Mouse (Mus musculus) embryonic facial prominence, embryonic 13.5 days (tissue): ENCODE measurements around the gene Bhlhe41. TPM values are rescaled to one million over a fixed set of nuclear protein-coding genes. Genes with fewer than 3 reads are reported as not detected.

ENCODE experiments used
- ATAC-seq: fragments of 200-750 bp; cut with Nextera tagmentation; 2 replicates; pipeline ENCODE4 v1.8.0; 2017; ENCODE audit warnings: low read depth; ENCODE audit not compliant: insufficient number of reproducible peaks, insufficient read depth, low FRiP score, low TSS enrichment
- H3K27ac ChIP-seq: fragments of 300-500 bp; sonication (generic); 2 replicates; pipeline ENCODE4 v1.5.1; 2015; ENCODE audit warnings: moderate library complexity, mild to moderate bottlenecking, inconsistent platforms
- H3K27me3 ChIP-seq: fragments of 300-500 bp; sonication (generic); 2 replicates; pipeline ENCODE4 v1.6.1; 2015; ENCODE audit warnings: mild to moderate bottlenecking, inconsistent platforms
- H3K36me3 ChIP-seq: fragments of 300-500 bp; sonication (generic); 2 replicates; pipeline ENCODE4 v1.6.1; 2015; ENCODE audit warnings: mild to moderate bottlenecking, inconsistent platforms
- H3K4me1 ChIP-seq: fragments of 300-500 bp; sonication (generic); 2 replicates; pipeline ENCODE4 v1.6.1; 2015; ENCODE audit warnings: inconsistent platforms
- H3K4me2 ChIP-seq: fragments of 300-500 bp; sonication (generic); 2 replicates; pipeline ENCODE4 v1.6.1; 2015; ENCODE audit warnings: moderate library complexity, mild to moderate bottlenecking, inconsistent platforms
- H3K4me3 ChIP-seq: fragments of 300-500 bp; sonication (generic); 2 replicates; pipeline ENCODE4 v1.5.1; 2015; ENCODE audit warnings: mild to moderate bottlenecking, inconsistent platforms
- H3K9ac ChIP-seq: fragments of 300-500 bp; sonication (generic); 2 replicates; pipeline ENCODE4 v1.6.1; 2015; ENCODE audit warnings: mild to moderate bottlenecking, inconsistent platforms
- H3K9me3 ChIP-seq: fragments of 300-500 bp; sonication (generic); 2 replicates; pipeline ENCODE4 v1.6.1; 2016; ENCODE audit warnings: inconsistent platforms
- WGBS: fragments of 180-500 bp; shearing (Covaris S2); methylation state at CpG from one replicate; pipeline ENCODE4 v1.1.7; 2015; ENCODE audit warnings: mixed read lengths; 5-methylcytosine and 5-hydroxymethylcytosine counted together
- polyA plus RNA-seq: library from polyadenylated mRNA; unstranded; fragments of >200 nt; fragmentation: Nextera tagmentation; extraction: Ambion mirVana; gene quantifications from 2 replicates; pipeline ENCODE4 v1.2.1, GENCODE M21; 2015

Bhlhe41 gene
- polyA plus RNA-seq, 1 experiment from 2014 or later: 2.0 TPM

DNA sequence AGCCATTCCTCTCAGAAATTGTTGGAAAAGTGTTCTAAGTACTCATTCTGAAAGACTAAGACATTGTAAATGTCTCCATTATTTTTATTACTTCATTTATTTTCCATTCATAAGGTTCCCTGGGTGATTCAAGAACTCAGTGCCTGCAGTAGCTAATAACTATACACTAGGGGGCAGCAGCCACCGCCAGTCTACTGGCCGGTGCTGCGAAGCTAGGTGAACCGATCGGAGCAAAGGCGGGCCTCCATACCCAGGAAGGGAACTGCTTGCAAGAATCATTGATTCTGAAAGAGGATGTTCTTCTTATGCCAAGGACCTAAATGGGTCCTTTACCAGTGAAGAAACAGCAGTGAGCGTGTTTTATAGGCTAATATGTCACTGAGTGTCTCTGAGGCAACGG is 35.2 kb downstream of the Bhlhe41 start:
- no peak for ATAC-seq
- H3K4me3 ChIP-seq: no peak overlapping the region
- H3K27ac ChIP-seq: no peak overlapping the region
- H3K9me3 ChIP-seq: peaks cover 6% of the 10 kb centered on the region; the same call in 1 of the 2 replicates
- peaks cover 4% of the 10 kb centered on the region; the same call in 1 of the 2 replicates for H3K36me3 ChIP-seq
- WGBS: 17% methylated on average over 8 of the region's 8 CpGs
- H3K4me2 ChIP-seq: no peak overlapping the region
- H3K9ac ChIP-seq: no peak overlapping the region
- no peaks in the 10 kb centered on the region; the same call in 1 of the 2 replicates for H3K4me1 ChIP-seq
- no peaks in the 10 kb centered on the region; the same call in 1 of the 2 replicates for H3K27me3 ChIP-seq

DNA sequence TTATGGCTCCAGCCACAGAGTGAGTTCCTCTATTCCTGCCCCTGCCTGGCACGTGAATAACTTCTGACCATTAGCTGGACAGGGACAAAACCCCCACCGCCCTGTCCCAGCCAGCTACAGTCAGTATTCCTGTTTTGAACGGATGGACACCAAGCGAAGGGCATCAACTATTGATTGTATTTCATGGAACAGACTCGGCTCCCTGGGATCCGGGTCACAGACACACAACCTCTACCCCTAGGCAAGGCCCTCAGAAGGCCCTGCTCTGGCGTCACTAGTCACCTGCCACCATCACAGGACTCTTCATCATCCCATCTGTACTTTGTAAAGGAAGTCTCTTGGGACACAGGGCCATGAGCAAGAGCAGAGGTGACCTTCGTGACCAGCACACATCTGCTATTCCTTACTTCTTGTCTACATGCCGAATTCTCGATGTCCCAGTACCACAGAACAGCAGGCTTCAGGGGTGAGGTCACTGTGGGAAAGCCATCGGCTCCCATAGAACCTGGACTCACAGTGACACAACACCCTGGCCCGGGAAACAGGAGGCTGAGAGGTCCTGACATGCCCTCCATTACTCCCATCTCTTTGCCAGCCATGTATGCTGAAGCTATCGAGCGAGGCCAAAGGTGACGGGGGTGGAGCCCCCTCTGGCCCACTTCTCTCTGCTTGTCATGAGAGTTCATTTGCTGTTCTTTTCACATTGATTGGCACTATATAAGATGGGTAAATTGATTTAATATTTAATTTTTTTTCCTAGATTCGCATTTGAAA is 36.1 kb downstream of the Bhlhe41 start:
- ATAC-seq: no peak
- Histone ChIP-seq H3K27ac (no peak overlapping the region), H3K9ac (no peak overlapping the region), H3K36me3 (peaks cover 7% of the 10 kb centered on the region; the same call in 1 of the 2 replicates), H3K9me3 (peaks cover 7% of the 10 kb centered on the region; the same call in 1 of the 2 replicates), H3K4me1 (no peaks in the 10 kb centered on the region; the same call in 1 of the 2 replicates), H3K27me3 (no peaks in the 10 kb centered on the region; the same call in 1 of the 2 replicates), H3K4me2 (no peak overlapping the region), H3K4me3 (no peak overlapping the region)
- WGBS: 56% methylated on average over 16 of the region's 16 CpGs

DNA sequence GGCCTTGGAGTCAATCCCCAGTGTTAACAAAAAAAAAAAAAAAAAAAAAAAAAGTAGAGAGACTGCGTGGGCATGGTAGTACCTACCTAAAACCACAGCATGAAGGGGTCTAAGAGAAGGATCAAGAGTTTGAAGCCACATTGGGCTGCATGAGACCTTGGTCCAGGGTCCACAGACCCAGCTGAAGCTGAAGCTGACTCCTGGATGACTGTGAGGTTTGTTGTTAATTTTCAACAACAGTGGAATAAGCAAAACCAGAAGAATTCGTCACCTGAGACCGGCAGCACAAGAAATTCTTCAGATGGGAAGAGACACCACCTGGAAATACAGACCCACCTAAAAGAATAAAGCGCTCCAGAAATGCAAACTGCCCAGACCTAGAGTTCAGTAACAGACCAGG is 39.1 kb downstream of the Bhlhe41 start:
- Histone ChIP-seq H3K4me1 (no peaks in the 10 kb centered on the region; the same call in 1 of the 2 replicates), H3K9me3 (peaks cover 7% of the 10 kb centered on the region; the same call in 1 of the 2 replicates), H3K36me3 (peaks cover 7% of the 10 kb centered on the region), H3K4me3 (no peak overlapping the region), H3K27ac (no peak overlapping the region), H3K9ac (no peak overlapping the region), H3K4me2 (no peak overlapping the region), H3K27me3 (no peaks in the 10 kb centered on the region; the same call in 1 of the 2 replicates)
- WGBS: 89% methylated on average over 4 of the region's 4 CpGs
- no peak for ATAC-seq

GRCm38 (mm10) chr6:145823588-145824234 is 41.6 kb downstream of the Bhlhe41 start:
- peaks cover 18% of the 10 kb centered on the region for H3K36me3 ChIP-seq
- H3K9me3 ChIP-seq: peaks cover 7% of the 10 kb centered on the region; the same call in 1 of the 2 replicates
- no peak overlapping the region for H3K27ac ChIP-seq
- no peaks in the 10 kb centered on the region for H3K4me1 ChIP-seq
- H3K4me3 ChIP-seq: no peak overlapping the region
- 57% methylated on average over 5 of the region's 5 CpGs for WGBS
- no peak overlapping the region for H3K9ac ChIP-seq
- no peak for ATAC-seq
- H3K27me3 ChIP-seq: no peaks in the 10 kb centered on the region
- no peak overlapping the region for H3K4me2 ChIP-seq

GRCm38 (mm10) chr6:145823103-145823502 is 42.3 kb downstream of the Bhlhe41 start:
- H3K4me3 ChIP-seq: no peak overlapping the region
- no peak overlapping the region for H3K9ac ChIP-seq
- H3K27ac ChIP-seq: no peak overlapping the region
- H3K4me2 ChIP-seq: no peak overlapping the region
- H3K36me3 ChIP-seq: peaks cover 18% of the 10 kb centered on the region
- H3K4me1 ChIP-seq: no peaks in the 10 kb centered on the region
- ATAC-seq: 0 out of 2 replicates have a peak, but pooled peaks have one; percentile 67
- H3K9me3 ChIP-seq: peaks cover 7% of the 10 kb centered on the region; the same call in 1 of the 2 replicates
- no peaks in the 10 kb centered on the region for H3K27me3 ChIP-seq
- 65% methylated on average over 6 of the region's 6 CpGs for WGBS

GRCm38 (mm10) chr6:145822218-145822617 is 43.1 kb downstream of the Bhlhe41 start:
- 85% methylated on average over 5 of the region's 5 CpGs for WGBS
- H3K4me3 ChIP-seq: no peak overlapping the region
- peaks cover 25% of the 10 kb centered on the region for H3K36me3 ChIP-seq
- H3K9ac ChIP-seq: no peak overlapping the region
- H3K27ac ChIP-seq: no peak overlapping the region
- no peak for ATAC-seq
- no peaks in the 10 kb centered on the region for H3K27me3 ChIP-seq
- H3K4me2 ChIP-seq: no peak overlapping the region
- peaks cover 7% of the 10 kb centered on the region; the same call in 1 of the 2 replicates for H3K9me3 ChIP-seq
- no peaks in the 10 kb centered on the region for H3K4me1 ChIP-seq

GRCm38 (mm10) chr6:145819151-145819550 is 46.2 kb downstream of the Bhlhe41 start:
- Histone ChIP-seq H3K27me3 (no peaks in the 10 kb centered on the region), H3K36me3 (peaks cover 42% of the 10 kb centered on the region), H3K4me1 (peaks cover 6% of the 10 kb centered on the region; the same call in 1 of the 2 replicates), H3K9ac (no peak overlapping the region), H3K27ac (no peak overlapping the region), H3K4me3 (no peak overlapping the region), H3K9me3 (no peaks in the 10 kb centered on the region), H3K4me2 (no peak overlapping the region)
- 90% methylated on average over 9 of the region's 9 CpGs for WGBS
- no peak for ATAC-seq

DNA sequence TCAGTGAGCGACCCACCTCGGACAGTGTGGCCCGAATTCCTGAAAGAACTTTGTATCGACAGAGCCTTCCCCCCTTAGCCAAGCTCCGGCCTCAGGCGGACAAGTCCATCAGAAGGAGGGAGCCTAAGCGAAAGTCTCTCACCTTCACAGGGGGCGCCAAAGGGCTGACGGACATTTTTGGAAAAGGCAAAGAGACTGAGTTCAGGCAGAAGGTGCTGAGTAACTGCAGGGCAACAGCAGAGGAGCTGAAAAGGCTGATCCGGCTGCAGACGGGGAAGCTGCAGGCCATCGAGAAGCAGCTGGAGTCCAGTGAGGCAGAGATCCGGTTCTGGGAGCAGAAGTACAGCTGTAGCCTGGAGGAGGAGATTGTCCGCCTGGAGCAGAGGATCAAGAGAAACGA is 50.2 kb downstream of the Bhlhe41 start:
- WGBS: 36% methylated on average over 15 of the region's 15 CpGs
- Histone ChIP-seq H3K4me2 (no peak overlapping the region), H3K4me1 (peaks cover 6% of the 10 kb centered on the region; the same call in 1 of the 2 replicates), H3K4me3 (no peak overlapping the region), H3K27ac (no peak overlapping the region), H3K36me3 (peaks cover 56% of the 10 kb centered on the region), H3K9me3 (no peaks in the 10 kb centered on the region), H3K27me3 (no peaks in the 10 kb centered on the region), H3K9ac (no peak overlapping the region)
- no peak for ATAC-seq

- Histone ChIP-seq H3K36me3 (peaks cover 43% of the 10 kb centered on the region), H3K27me3 (no peaks in the 10 kb centered on the region), H3K27ac (no peak overlapping the region), H3K9ac (no peak overlapping the region), H3K4me2 (no peak overlapping the region), H3K4me1 (peaks cover 13% of the 10 kb centered on the region), H3K9me3 (no peaks in the 10 kb centered on the region), H3K4me3 (no peak overlapping the region)
- WGBS: 100% methylated on average over 1 of the region's 1 CpGs
- ATAC-seq: no peak
These were observed 54.2 kb downstream of the Bhlhe41 start for GRCm38 (mm10) chr6:145811174-145811573.

GRCm38 (mm10) chr6:145810015-145810414 is 55.3 kb downstream of the Bhlhe41 start:
- peaks cover 33% of the 10 kb centered on the region for H3K36me3 ChIP-seq

GRCm38 (mm10) chr6:145809566-145809965 is 55.8 kb downstream of the Bhlhe41 start:
- 81% methylated on average over 7 of the region's 7 CpGs for WGBS
- H3K27ac ChIP-seq: no peak overlapping the region
- ATAC-seq: no peak
- H3K9ac ChIP-seq: no peak overlapping the region
- H3K4me3 ChIP-seq: no peak overlapping the region
- H3K36me3 ChIP-seq: peaks cover 29% of the 10 kb centered on the region
- peaks cover 8% of the 10 kb centered on the region for H3K4me1 ChIP-seq
- no peaks in the 10 kb centered on the region for H3K27me3 ChIP-seq
- H3K4me2 ChIP-seq: no peak overlapping the region
- H3K9me3 ChIP-seq: no peaks in the 10 kb centered on the region

More at GRCm38 (mm10) chr6:145810015-145810414, 55.3 kb downstream of the Bhlhe41 start:
- Histone ChIP-seq H3K9me3 (no peaks in the 10 kb centered on the region), H3K27ac (no peak overlapping the region), H3K4me2 (no peak overlapping the region), H3K4me1 (peaks cover 8% of the 10 kb centered on the region), H3K9ac (no peak overlapping the region), H3K27me3 (no peaks in the 10 kb centered on the region), H3K4me3 (no peak overlapping the region)
- 91% methylated on average over 6 of the region's 6 CpGs for WGBS
- ATAC-seq: no peak
